Mouse (Mus musculus) forebrain, embryonic 16.5 days (tissue): ENCODE measurements at regions not wholly inside any gene's neighbourhood (a gene's known extent, or its start where the extent isn't known, plus 50 kb on each side); places are given as distances from the start of the nearest gene placed in this dataset.

Experiments
- ATAC-seq: fragments of 200-750 bp; cut with Nextera tagmentation; 2 replicates; pipeline ENCODE4 v1.8.0; 2017; ENCODE audit warnings: mild to moderate bottlenecking, moderate library complexity
- H3K27ac ChIP-seq: fragments of 300-500 bp; sonication (generic); 2 replicates; pipeline ENCODE4 v1.5.1; 2014; ENCODE audit warnings: low read length, control low read depth
- H3K27me3 ChIP-seq: fragments of 300-500 bp; sonication (generic); replicated peaks from 2 replicates; pipeline ENCODE4 v1.6.1; 2014; ENCODE audit warnings: low read length; ENCODE audit not compliant: control insufficient read depth, insufficient read depth
- H3K36me3 ChIP-seq: fragments of 300-500 bp; sonication (generic); 2 replicates; pipeline ENCODE4 v1.6.1; 2014; ENCODE audit not compliant: control insufficient read depth, insufficient read depth
- H3K4me1 ChIP-seq: fragments of 300-500 bp; sonication (generic); replicated peaks from 2 replicates; pipeline ENCODE4 v1.6.1; 2014; ENCODE audit warnings: low read length; ENCODE audit not compliant: control insufficient read depth, insufficient read depth
- H3K4me2 ChIP-seq: fragments of 300-500 bp; sonication (generic); 2 replicates; pipeline ENCODE4 v1.6.1; 2014; ENCODE audit warnings: mild to moderate bottlenecking, low read length, control low read depth
- H3K4me3 ChIP-seq: fragments of 300-500 bp; sonication (generic); replicated peaks from 2 replicates; pipeline ENCODE4 v1.5.1; 2014; ENCODE audit warnings: mild to moderate bottlenecking, low read length, control low read depth
- H3K9ac ChIP-seq: fragments of 300-500 bp; sonication (generic); replicated peaks from 2 replicates; pipeline ENCODE4 v1.6.1; 2014; ENCODE audit warnings: low read depth, low read length, control low read depth
- H3K9me3 ChIP-seq: fragments of 300-500 bp; sonication (generic); 2 replicates; pipeline ENCODE4 v1.6.1; 2016; ENCODE audit warnings: low read length; ENCODE audit not compliant: control insufficient read depth
- WGBS: fragments of 180-500 bp; shearing (Covaris S2); extraction: QIAGEN DNeasy Blood & Tissue Kit; methylation state at CpG from one replicate; pipeline ENCODE4 v1.1.7; 2014; 5-methylcytosine and 5-hydroxymethylcytosine counted together

- ATAC-seq = peak; percentile 58
- 38% methylated on average over 11 of the region's 11 CpGs for WGBS
Measured at GRCm38 (mm10) chr6:50949883-50950583, 295.8 kb upstream of the Npvf start.

GRCm38 (mm10) chr6:50957328-50957900, 303.2 kb upstream of the Npvf start:
- Histone ChIP-seq H3K27me3 (no peaks in the 10 kb centered on the region), H3K9me3 (no peaks in the 10 kb centered on the region), H3K4me3 (no peak overlapping the region), H3K27ac (no peak overlapping the region), H3K4me1 (0 out of 2 replicates have a peak, but pooled peaks cover 3% of the 10 kb centered on the region), H3K4me2 (no peak overlapping the region), H3K36me3 (no peaks in the 10 kb centered on the region), H3K9ac (no peak overlapping the region)
- WGBS = 94% methylated on average over 4 of the region's 4 CpGs
- ATAC-seq = no peak

More at GRCm38 (mm10) chr6:50949883-50950583, 295.8 kb upstream of the Npvf start:
- Histone ChIP-seq H3K4me2 (no peak overlapping the region), H3K27me3 (no peaks in the 10 kb centered on the region), H3K9ac (no peak overlapping the region), H3K4me3 (no peak overlapping the region), H3K36me3 (no peaks in the 10 kb centered on the region), H3K27ac (peak overlapping the region; percentile 37; the same call in 1 of the 2 replicates), H3K4me1 (peaks cover 11% of the 10 kb centered on the region), H3K9me3 (no peaks in the 10 kb centered on the region)

- Histone ChIP-seq H3K27ac (no peak overlapping the region), H3K9me3 (no peaks in the 10 kb centered on the region), H3K9ac (no peak overlapping the region), H3K4me1 (0 out of 2 replicates have a peak, but pooled peaks cover 3% of the 10 kb centered on the region), H3K36me3 (no peaks in the 10 kb centered on the region), H3K27me3 (no peaks in the 10 kb centered on the region), H3K4me2 (no peak overlapping the region), H3K4me3 (no peak overlapping the region)
- no peak for ATAC-seq
- 74% methylated on average over 5 of the region's 5 CpGs for WGBS
Measured at GRCm38 (mm10) chr6:50960341-50960740, 306.1 kb upstream of the Npvf start.

GRCm38 (mm10) chr6:50961592-50961991, 307.4 kb upstream of the Npvf start:
- ATAC-seq = no peak
- no peaks in the 10 kb centered on the region for H3K27me3 ChIP-seq
- no peaks in the 10 kb centered on the region for H3K36me3 ChIP-seq
- no peak overlapping the region for H3K4me3 ChIP-seq
- no peaks in the 10 kb centered on the region for H3K9me3 ChIP-seq
- H3K4me2 ChIP-seq = no peak overlapping the region
- WGBS = 69% methylated on average over 6 of the region's 6 CpGs
- no peak overlapping the region for H3K27ac ChIP-seq
- no peak overlapping the region for H3K9ac ChIP-seq
- 0 out of 2 replicates have a peak, but pooled peaks cover 3% of the 10 kb centered on the region for H3K4me1 ChIP-seq

GRCm38 (mm10) chr6:50968546-50968945, 314.3 kb upstream of the Npvf start:
- no peak overlapping the region for H3K4me3 ChIP-seq
- no peak for ATAC-seq
- no peaks in the 10 kb centered on the region for H3K4me1 ChIP-seq
- no peak overlapping the region for H3K4me2 ChIP-seq
- H3K27ac ChIP-seq = no peak overlapping the region
- no peak overlapping the region for H3K9ac ChIP-seq
- no peaks in the 10 kb centered on the region for H3K27me3 ChIP-seq
- WGBS = 89% methylated on average over 5 of the region's 5 CpGs
- H3K36me3 ChIP-seq = no peaks in the 10 kb centered on the region
- H3K9me3 ChIP-seq = no peaks in the 10 kb centered on the region

- Histone ChIP-seq H3K27ac (no peak overlapping the region), H3K27me3 (no peaks in the 10 kb centered on the region), H3K9me3 (no peaks in the 10 kb centered on the region), H3K4me1 (no peaks in the 10 kb centered on the region), H3K36me3 (no peaks in the 10 kb centered on the region), H3K4me3 (no peak overlapping the region), H3K9ac (no peak overlapping the region), H3K4me2 (no peak overlapping the region)
- WGBS = 61% methylated on average over 6 of the region's 6 CpGs
- ATAC-seq = no peak
Measured at GRCm38 (mm10) chr6:50969341-50969740, 315.1 kb upstream of the Npvf start.

- no peaks in the 10 kb centered on the region for H3K36me3 ChIP-seq
- H3K4me3 ChIP-seq = no peak overlapping the region
- no peaks in the 10 kb centered on the region for H3K27me3 ChIP-seq
- H3K9me3 ChIP-seq = no peaks in the 10 kb centered on the region
- no peak overlapping the region for H3K27ac ChIP-seq
- H3K4me2 ChIP-seq = no peak overlapping the region
- no peaks in the 10 kb centered on the region for H3K4me1 ChIP-seq
- WGBS = 85% methylated on average over 7 of the region's 7 CpGs
- ATAC-seq = no peak
- no peak overlapping the region for H3K9ac ChIP-seq
Measured at GRCm38 (mm10) chr6:50969997-50970396, 315.8 kb upstream of the Npvf start.

- WGBS = 66% methylated on average over 8 of the region's 8 CpGs
- Histone ChIP-seq H3K4me1 (no peaks in the 10 kb centered on the region), H3K4me3 (no peak overlapping the region), H3K9me3 (no peaks in the 10 kb centered on the region), H3K4me2 (no peak overlapping the region), H3K27ac (no peak overlapping the region), H3K36me3 (no peaks in the 10 kb centered on the region), H3K27me3 (no peaks in the 10 kb centered on the region), H3K9ac (no peak overlapping the region)
- no peak for ATAC-seq
Measured at GRCm38 (mm10) chr6:50970770-50971169, 316.5 kb upstream of the Npvf start.

GRCm38 (mm10) chr6:50972268-50972667, 318.0 kb upstream of the Npvf start:
- Histone ChIP-seq H3K4me2 (no peak overlapping the region), H3K4me3 (no peak overlapping the region), H3K4me1 (no peaks in the 10 kb centered on the region; the same call in 1 of the 2 replicates), H3K27ac (no peak overlapping the region), H3K9ac (no peak overlapping the region), H3K9me3 (no peaks in the 10 kb centered on the region), H3K36me3 (no peaks in the 10 kb centered on the region), H3K27me3 (0 out of 2 replicates have a peak, but pooled peaks cover 2% of the 10 kb centered on the region)
- ATAC-seq = no peak
- 89% methylated on average over 4 of the region's 4 CpGs for WGBS
